Mouse (Mus musculus) MEL (cell line): ENCODE measurements around the gene Fblim1.

Source experiments
- ELF1 ChIP-seq: IDR thresholded peaks from 2 replicates; pipeline ENCODE4 v1.6.1; 2014; ENCODE audit warnings: low read depth, mild to moderate bottlenecking, inconsistent platforms, low read length, improper control_type of control experiment, moderate library complexity
- MAZ ChIP-seq: IDR thresholded peaks from 2 replicates; pipeline ENCODE4 v1.6.1; 2012; ENCODE audit warnings: low read depth, mild to moderate bottlenecking, inconsistent platforms, low read length, improper control_type of control experiment
- POLR2A ChIP-seq, 2 experiments: IDR thresholded peaks; 2 replicates each; pipeline ENCODE4 v1.6.1; 2011 to 2012; ENCODE audit warnings: low read length in 2 of 2, mild to moderate bottlenecking in 2 of 2, control low read depth in 1 of 2, improper control_type of control experiment in 1 of 2, low read depth in 1 of 2, moderate library complexity in 1 of 2; ENCODE audit not compliant: control insufficient read depth in 1 of 2, insufficient read depth in 1 of 2, poor library complexity in 1 of 2
- TAL1 ChIP-seq: IDR thresholded peaks from 2 replicates; pipeline ENCODE4 v1.6.1; 2012; ENCODE audit warnings: mild to moderate bottlenecking, inconsistent platforms, low read length, moderate library complexity, mixed read lengths
- USF1 ChIP-seq: IDR thresholded peaks from 2 replicates; pipeline ENCODE4 v1.6.1; 2014; ENCODE audit warnings: low read depth, mild to moderate bottlenecking, inconsistent platforms, low read length, improper control_type of control experiment, moderate library complexity

- TF ChIP-seq POLR2A (IDR thresholded peaks at IDR 0.05; ENCODE audit: control insufficient read depth in 1 of 2, insufficient read depth in 1 of 2, low read depth in 1 of 2, low read length in 2 of 2, poor library complexity in 1 of 2), result no peak
- no peak for TF ChIP-seq TAL1
- no peak for TF ChIP-seq ELF1
- no peak for TF ChIP-seq MAZ
- no peak for TF ChIP-seq USF1
Measured at GRCm38 (mm10) chr4:141605861-141606260, at the start of gene Fblim1.
